Mouse (Mus musculus): ENCODE measurements around the gene Ankrd6. TPM values are rescaled to one million over a fixed set of nuclear protein-coding genes. Genes with fewer than 3 reads are reported as not detected.

Gene Ankrd6
- polyA plus RNA-seq, 1 experiment from 2014 or later, result 3.0 TPM

DNA sequence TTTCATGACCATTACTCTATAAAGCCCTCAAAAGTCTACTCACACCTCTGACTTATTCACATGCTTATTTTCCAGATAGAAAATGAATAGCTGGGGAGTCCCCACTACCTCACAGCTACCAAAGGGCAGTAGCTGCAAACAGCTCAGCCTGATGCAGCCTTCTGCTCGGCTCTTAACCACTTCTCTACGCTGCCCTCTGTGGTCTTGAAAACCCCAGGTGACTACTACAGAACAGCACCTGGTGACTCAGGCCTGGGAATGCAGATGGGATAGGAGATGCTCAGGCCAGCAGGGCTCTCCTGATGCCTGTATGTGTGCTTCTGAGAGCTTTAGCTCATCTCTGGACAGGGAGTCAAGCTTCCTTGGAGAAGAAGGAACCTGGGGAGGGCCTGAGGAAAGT, 45.3 kb downstream of the Ankrd6 start:
- DNase-seq (ENCODE audit: low spot score), result no peak
- H3K9me3 ChIP-seq (ENCODE audit: control insufficient read depth, low read length), result no peaks in the 10 kb centered on the region
- H3K36me3 ChIP-seq (ENCODE audit: control insufficient read depth, insufficient read depth, low read length), result no peaks in the 10 kb centered on the region
- H3K27ac ChIP-seq (ENCODE audit: low read depth, low read length), result no peak overlapping the region
- 71% methylated on average over 2 of the region's 2 CpGs for WGBS
- no peak overlapping the region for H3K4me2 ChIP-seq
- H3K27me3 ChIP-seq (replicated peaks; ENCODE audit: control insufficient read depth, insufficient read depth, low read length), result no peaks in the 10 kb centered on the region
- no peak for ATAC-seq (replicated peaks; ENCODE audit: low FRiP score)
- no peak overlapping the region for H3K9ac ChIP-seq (ENCODE audit: low read depth, low read length)
- peaks cover 19% of the 10 kb centered on the region; the same call in 1 of the 2 replicates for H3K4me1 ChIP-seq (replicated peaks; ENCODE audit: control insufficient read depth, insufficient read depth, low read length)
- no peak overlapping the region for H3K4me3 ChIP-seq (ENCODE audit: low read depth, low read length)

- DNase-seq (ENCODE audit: low spot score) (no peak), ATAC-seq (replicated peaks; ENCODE audit: low FRiP score) (no peak)
- Histone ChIP-seq H3K9me3 (ENCODE audit: control insufficient read depth, low read length) (no peaks in the 10 kb centered on the region), H3K4me3 (ENCODE audit: low read depth, low read length) (no peak overlapping the region), H3K27me3 (replicated peaks; ENCODE audit: control insufficient read depth, insufficient read depth, low read length) (no peaks in the 10 kb centered on the region), H3K9ac (ENCODE audit: low read depth, low read length) (no peak overlapping the region), H3K27ac (ENCODE audit: low read depth, low read length) (no peak overlapping the region), H3K4me2 (no peak overlapping the region), H3K36me3 (ENCODE audit: control insufficient read depth, insufficient read depth, low read length) (no peaks in the 10 kb centered on the region), H3K4me1 (replicated peaks; ENCODE audit: control insufficient read depth, insufficient read depth, low read length) (peaks cover 8% of the 10 kb centered on the region; the same call in 1 of the 2 replicates)
- WGBS, result 86% methylated on average over 7 of the region's 7 CpGs
These were observed 46.8 kb downstream of the Ankrd6 start for GRCm38 (mm10) chr4:32903826-32904225.

DNA sequence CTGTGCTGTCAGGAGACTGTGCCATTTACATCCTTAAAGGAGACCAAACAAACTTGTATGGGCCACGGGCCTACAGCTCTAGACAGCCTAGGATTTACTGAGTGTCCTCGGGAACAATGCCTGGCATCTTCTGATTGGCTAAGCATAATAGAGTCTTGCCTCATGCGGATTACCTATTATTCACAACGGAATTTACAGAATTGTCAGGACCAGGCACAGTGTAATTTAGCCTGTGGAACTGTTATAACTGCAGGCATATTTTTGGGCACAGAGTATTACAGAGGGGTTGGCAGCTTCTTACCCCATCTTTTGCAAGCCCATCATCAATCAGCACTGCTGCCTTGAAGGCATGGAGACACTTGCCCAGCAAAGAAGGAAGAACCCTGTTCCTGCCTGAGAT, 51.6 kb downstream of the Ankrd6 start:
- Histone ChIP-seq H3K4me3 (ENCODE audit: low read depth, low read length) (no peak overlapping the region), H3K4me1 (replicated peaks; ENCODE audit: control insufficient read depth, insufficient read depth, low read length) (no peaks in the 10 kb centered on the region), H3K4me2 (no peak overlapping the region), H3K9ac (ENCODE audit: low read depth, low read length) (no peak overlapping the region), H3K9me3 (ENCODE audit: control insufficient read depth, low read length) (no peaks in the 10 kb centered on the region), H3K27ac (ENCODE audit: low read depth, low read length) (no peak overlapping the region), H3K27me3 (replicated peaks; ENCODE audit: control insufficient read depth, insufficient read depth, low read length) (no peaks in the 10 kb centered on the region), H3K36me3 (ENCODE audit: control insufficient read depth, insufficient read depth, low read length) (no peaks in the 10 kb centered on the region)
- 64% methylated on average over 4 of the region's 4 CpGs for WGBS
- ATAC-seq (replicated peaks; ENCODE audit: low FRiP score), result no peak
- DNase-seq (ENCODE audit: low spot score), result no peak

- Histone ChIP-seq H3K27ac (ENCODE audit: low read depth, low read length) (no peak overlapping the region), H3K27me3 (replicated peaks; ENCODE audit: control insufficient read depth, insufficient read depth, low read length) (no peaks in the 10 kb centered on the region), H3K4me1 (replicated peaks; ENCODE audit: control insufficient read depth, insufficient read depth, low read length) (no peaks in the 10 kb centered on the region), H3K36me3 (ENCODE audit: control insufficient read depth, insufficient read depth, low read length) (no peaks in the 10 kb centered on the region), H3K4me2 (no peak overlapping the region), H3K4me3 (ENCODE audit: low read depth, low read length) (no peak overlapping the region), H3K9me3 (ENCODE audit: control insufficient read depth, low read length) (no peaks in the 10 kb centered on the region), H3K9ac (ENCODE audit: low read depth, low read length) (no peak overlapping the region)
- DNase-seq (ENCODE audit: low spot score) (no peak), ATAC-seq (replicated peaks; ENCODE audit: low FRiP score) (no peak)
- 92% methylated on average over 10 of the region's 10 CpGs for WGBS
These were observed 59.3 kb downstream of the Ankrd6 start for GRCm38 (mm10) chr4:32891341-32891740.

GRCm38 (mm10) chr4:32890735-32891098, 59.9 kb downstream of the Ankrd6 start:
- Histone ChIP-seq H3K27ac (ENCODE audit: low read depth, low read length) (no peak overlapping the region), H3K4me2 (no peak overlapping the region)
- WGBS, result 71% methylated on average over 5 of the region's 5 CpGs

DNA sequence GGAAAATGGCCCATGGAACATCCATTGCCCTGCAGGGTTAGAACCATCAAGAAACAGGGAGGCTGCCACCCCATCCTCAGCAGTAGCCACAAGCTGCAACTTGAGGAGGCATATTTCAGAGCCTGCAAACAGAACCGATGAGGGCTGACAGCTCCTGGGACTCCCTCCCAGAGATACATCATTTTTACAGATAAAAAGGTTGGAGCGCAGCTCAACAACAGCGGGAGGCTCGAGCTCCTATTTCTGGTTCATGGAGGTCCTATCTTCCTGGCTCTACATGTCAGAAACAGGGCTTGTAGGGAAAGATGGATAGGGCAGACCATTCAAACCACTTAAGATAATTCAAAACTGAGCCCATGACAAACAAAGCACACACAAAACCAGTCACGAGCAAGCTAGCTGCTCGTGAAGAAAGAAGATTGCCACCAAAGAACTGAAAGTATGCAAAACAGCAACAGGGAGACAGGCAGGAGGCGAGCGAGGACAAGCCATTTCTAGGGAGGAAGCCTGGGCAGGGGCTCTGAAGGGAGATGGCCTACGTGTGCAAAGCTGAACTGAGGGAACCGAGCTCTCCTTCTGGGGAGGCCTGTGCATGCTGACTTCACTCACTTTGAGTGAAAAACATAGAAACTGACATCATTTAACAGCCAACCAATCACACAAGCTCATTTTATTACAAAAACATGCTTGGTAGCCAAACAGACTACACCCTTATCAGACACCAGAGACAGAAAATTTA, 60.5 kb downstream of the Ankrd6 start:
- Histone ChIP-seq H3K9me3 (ENCODE audit: control insufficient read depth, low read length) (no peaks in the 10 kb centered on the region), H3K4me3 (ENCODE audit: low read depth, low read length) (no peak overlapping the region), H3K4me1 (replicated peaks; ENCODE audit: control insufficient read depth, insufficient read depth, low read length) (no peaks in the 10 kb centered on the region), H3K36me3 (ENCODE audit: control insufficient read depth, insufficient read depth, low read length) (no peaks in the 10 kb centered on the region), H3K27me3 (replicated peaks; ENCODE audit: control insufficient read depth, insufficient read depth, low read length) (no peaks in the 10 kb centered on the region), H3K9ac (ENCODE audit: low read depth, low read length) (no peak overlapping the region), H3K27ac (ENCODE audit: low read depth, low read length) (no peak overlapping the region), H3K4me2 (no peak overlapping the region)
- ATAC-seq (replicated peaks; ENCODE audit: low FRiP score), result no peak
- 54% methylated on average over 10 of the region's 10 CpGs for WGBS
- no peak for DNase-seq (ENCODE audit: low spot score)

More at GRCm38 (mm10) chr4:32890735-32891098, 59.9 kb downstream of the Ankrd6 start:
- Histone ChIP-seq H3K9ac (ENCODE audit: low read depth, low read length) (no peak overlapping the region), H3K27me3 (replicated peaks; ENCODE audit: control insufficient read depth, insufficient read depth, low read length) (no peaks in the 10 kb centered on the region), H3K4me3 (ENCODE audit: low read depth, low read length) (no peak overlapping the region), H3K36me3 (ENCODE audit: control insufficient read depth, insufficient read depth, low read length) (no peaks in the 10 kb centered on the region), H3K9me3 (ENCODE audit: control insufficient read depth, low read length) (no peaks in the 10 kb centered on the region), H3K4me1 (replicated peaks; ENCODE audit: control insufficient read depth, insufficient read depth, low read length) (no peaks in the 10 kb centered on the region)
- DNase-seq (ENCODE audit: low spot score), result no peak
- no peak for ATAC-seq (replicated peaks; ENCODE audit: low FRiP score)

GRCm38 (mm10) chr4:32889246-32889645, 61.4 kb downstream of the Ankrd6 start:
- no peak for DNase-seq (ENCODE audit: low spot score)
- H3K9ac ChIP-seq (ENCODE audit: low read depth, low read length), result no peak overlapping the region
- H3K27me3 ChIP-seq (replicated peaks; ENCODE audit: control insufficient read depth, insufficient read depth, low read length), result no peaks in the 10 kb centered on the region
- no peaks in the 10 kb centered on the region for H3K4me1 ChIP-seq (replicated peaks; ENCODE audit: control insufficient read depth, insufficient read depth, low read length)
- no peak for ATAC-seq (replicated peaks; ENCODE audit: low FRiP score)
- H3K4me3 ChIP-seq (ENCODE audit: low read depth, low read length), result no peak overlapping the region
- no peaks in the 10 kb centered on the region for H3K9me3 ChIP-seq (ENCODE audit: control insufficient read depth, low read length)
- no peaks in the 10 kb centered on the region for H3K36me3 ChIP-seq (ENCODE audit: control insufficient read depth, insufficient read depth, low read length)
- no peak overlapping the region for H3K27ac ChIP-seq (ENCODE audit: low read depth, low read length)
- no peak overlapping the region for H3K4me2 ChIP-seq
- 81% methylated on average over 11 of the region's 11 CpGs for WGBS

DNA sequence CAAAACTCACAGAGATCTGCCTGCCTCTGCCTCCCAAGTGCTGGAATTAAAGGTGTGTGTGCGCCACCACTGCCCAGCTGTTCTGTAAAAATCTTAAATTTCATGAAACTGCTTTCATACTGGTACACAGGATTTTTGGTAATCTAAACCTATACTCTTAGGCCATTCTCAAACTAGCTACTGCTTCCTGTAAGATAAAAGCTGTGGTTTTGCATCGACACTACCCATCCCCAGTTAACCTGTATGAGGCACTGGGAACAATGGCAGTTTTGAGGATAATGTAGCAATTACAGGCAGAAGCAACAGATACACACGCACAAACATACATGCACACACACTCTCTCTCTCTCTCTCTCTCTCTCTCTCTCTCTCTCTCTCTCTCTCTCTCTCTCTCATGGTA, 64.2 kb downstream of the Ankrd6 start:
- H3K9me3 ChIP-seq (ENCODE audit: control insufficient read depth, low read length), result no peaks in the 10 kb centered on the region
- ATAC-seq (replicated peaks; ENCODE audit: low FRiP score) (no peak), DNase-seq (ENCODE audit: low spot score) (no peak)
- no peak overlapping the region for H3K27ac ChIP-seq (ENCODE audit: low read depth, low read length)
- no peak overlapping the region for H3K4me2 ChIP-seq
- 55% methylated on average over 3 of the region's 3 CpGs for WGBS
- H3K27me3 ChIP-seq (replicated peaks; ENCODE audit: control insufficient read depth, insufficient read depth, low read length), result no peaks in the 10 kb centered on the region
- H3K4me1 ChIP-seq (replicated peaks; ENCODE audit: control insufficient read depth, insufficient read depth, low read length), result no peaks in the 10 kb centered on the region
- H3K36me3 ChIP-seq (ENCODE audit: control insufficient read depth, insufficient read depth, low read length), result no peaks in the 10 kb centered on the region
- H3K9ac ChIP-seq (ENCODE audit: low read depth, low read length), result no peak overlapping the region
- H3K4me3 ChIP-seq (ENCODE audit: low read depth, low read length), result no peak overlapping the region

GRCm38 (mm10) chr4:32884599-32884998, 66.0 kb downstream of the Ankrd6 start:
- H3K4me2 ChIP-seq, result no peak overlapping the region
- no peak overlapping the region for H3K9ac ChIP-seq (ENCODE audit: low read depth, low read length)
- H3K27ac ChIP-seq (ENCODE audit: low read depth, low read length), result no peak overlapping the region
- H3K4me3 ChIP-seq (ENCODE audit: low read depth, low read length), result no peak overlapping the region
- H3K27me3 ChIP-seq (replicated peaks; ENCODE audit: control insufficient read depth, insufficient read depth, low read length), result no peaks in the 10 kb centered on the region
- H3K36me3 ChIP-seq (ENCODE audit: control insufficient read depth, insufficient read depth, low read length), result no peaks in the 10 kb centered on the region
- H3K9me3 ChIP-seq (ENCODE audit: control insufficient read depth, low read length), result no peaks in the 10 kb centered on the region
- ATAC-seq (replicated peaks; ENCODE audit: low FRiP score) (no peak), DNase-seq (ENCODE audit: low spot score) (no peak)
- WGBS, result 78% methylated on average over 9 of the region's 9 CpGs
- no peaks in the 10 kb centered on the region for H3K4me1 ChIP-seq (replicated peaks; ENCODE audit: control insufficient read depth, insufficient read depth, low read length)

All from liver, embryonic 11.5 days (tissue).